Mouse (Mus musculus) heart, postnatal 0 days (tissue): ENCODE data around the gene Fam126a. TPM values are rescaled to one million over a fixed set of nuclear protein-coding genes. Genes with fewer than 3 reads are reported as not detected.

Source experiments
- ATAC-seq: fragments of 200-750 bp; cut with Nextera tagmentation; 2 replicates; pipeline ENCODE4 v1.8.0; 2017; ENCODE audit warnings: low read depth, moderate number of reproducible peaks, moderate library complexity; ENCODE audit not compliant: insufficient read depth
- DNase-seq: peaks from one replicate; pipeline ENCODE4 v3.0.0-alpha.2; 2016; ENCODE audit warnings: low spot score
- H3K27ac ChIP-seq: fragments of 300-500 bp; sonication (generic); 2 replicates; pipeline ENCODE4 v1.5.1; 2014; ENCODE audit warnings: low read depth, mild to moderate bottlenecking
- H3K27me3 ChIP-seq: fragments of 300-500 bp; sonication (generic); 2 replicates; pipeline ENCODE4 v1.6.1; 2014; ENCODE audit warnings: low read length, mixed read lengths; ENCODE audit not compliant: control insufficient read depth, insufficient read depth
- H3K36me3 ChIP-seq: fragments of 300-500 bp; sonication (generic); replicated peaks from 2 replicates; pipeline ENCODE4 v1.6.1; 2014; ENCODE audit warnings: low read length, mixed read lengths; ENCODE audit not compliant: control insufficient read depth, insufficient read depth
- H3K4me1 ChIP-seq: fragments of 300-500 bp; sonication (generic); 2 replicates; pipeline ENCODE4 v1.6.1; 2014; ENCODE audit warnings: antibody characterized with exemption; ENCODE audit not compliant: control insufficient read depth, insufficient read depth
- H3K4me2 ChIP-seq: fragments of 300-500 bp; sonication (generic); 2 replicates; pipeline ENCODE4 v1.6.1; 2014; ENCODE audit warnings: low read depth, mild to moderate bottlenecking, low read length, moderate library complexity
- H3K4me3 ChIP-seq: fragments of 300-500 bp; sonication (generic); 2 replicates; pipeline ENCODE4 v1.5.1; 2014; ENCODE audit warnings: low read depth, low read length
- H3K9ac ChIP-seq: fragments of 300-500 bp; sonication (generic); replicated peaks from 2 replicates; pipeline ENCODE4 v1.6.1; 2014; ENCODE audit warnings: low read depth, low read length, mixed read lengths
- H3K9me3 ChIP-seq: fragments of 300-500 bp; sonication (generic); replicated peaks from 2 replicates; pipeline ENCODE4 v1.6.1; 2016; ENCODE audit warnings: low read length; ENCODE audit not compliant: control insufficient read depth
- CTCF ChIP-seq: IDR thresholded peaks from 2 replicates; pipeline ENCODE4 v1.5.1; 2016; ENCODE audit warnings: antibody characterized with exemption, control low read depth, low read depth
- EP300 ChIP-seq: IDR thresholded peaks from 2 replicates; pipeline ENCODE4 v1.6.1; 2016; ENCODE audit warnings: antibody characterized with exemption, low read depth
- WGBS: fragments of 180-500 bp; shearing (Covaris S2); extraction: QIAGEN DNeasy Blood & Tissue Kit; methylation state at CpG from one replicate; pipeline ENCODE4 v1.1.7; 2014; 5-methylcytosine and 5-hydroxymethylcytosine counted together
- polyA plus RNA-seq: library from polyadenylated mRNA; unstranded; fragments of >200 nt; fragmentation: Nextera tagmentation; extraction: Ambion mirVana; gene quantifications from 2 replicates; pipeline ENCODE4 v1.2.1, GENCODE M21; 2015
- total RNA-seq: library from RNA; depleted of rRNA; stranded (reverse); fragments of >200 nt; gene quantifications from 2 replicates; pipeline ENCODE4 v1.2.3, GENCODE M21; 2014; ENCODE audit warnings: low replicate concordance

Fam126a gene
- total and polyA plus RNA-seq, 2 experiments from 2014 or later = 27.7 to 37.3 TPM

DNA sequence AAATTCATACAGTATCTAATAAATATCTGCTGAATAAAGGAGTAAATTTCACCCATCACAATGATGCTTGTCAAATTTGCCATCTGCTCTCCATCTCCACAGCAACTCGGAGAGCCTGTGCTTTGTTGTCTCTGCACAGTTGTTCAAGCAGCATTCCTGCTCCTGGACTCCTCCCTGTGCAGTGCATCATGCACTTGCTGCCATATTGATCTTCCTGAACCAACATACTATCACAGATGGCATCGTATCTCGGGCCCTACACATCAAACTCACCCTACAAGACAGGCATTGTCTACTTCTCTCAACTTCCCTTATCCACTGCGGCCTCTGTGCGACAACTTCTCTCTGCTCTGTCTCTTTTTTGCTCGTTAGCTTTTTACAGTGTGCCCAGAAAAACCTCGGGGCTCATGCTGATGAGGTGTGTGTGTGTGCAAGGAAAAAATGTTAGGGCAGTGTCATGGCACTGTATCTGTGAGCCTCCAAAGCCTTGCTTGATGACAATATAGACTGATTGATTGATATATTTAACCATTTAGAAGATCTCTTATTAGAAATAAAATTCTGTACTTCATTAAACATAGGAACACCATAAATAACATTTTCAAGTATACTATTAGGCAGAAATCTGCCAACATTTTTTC lies 11.7 kb downstream of the Fam126a start:
- H3K27ac ChIP-seq = no peak overlapping the region
- H3K4me3 ChIP-seq = no peak overlapping the region
- WGBS = 82% methylated on average over 7 of the region's 7 CpGs
- H3K36me3 ChIP-seq = no peaks in the 10 kb centered on the region
- no peak for DNase-seq
- TF ChIP-seq EP300 (no peak), CTCF (no peak)
- no peaks in the 10 kb centered on the region for H3K27me3 ChIP-seq
- H3K4me1 ChIP-seq = peaks cover 7% of the 10 kb centered on the region; the same call in 1 of the 2 replicates
- ATAC-seq = no peak
- no peaks in the 10 kb centered on the region for H3K9me3 ChIP-seq
- H3K4me2 ChIP-seq = no peak overlapping the region
- no peak overlapping the region for H3K9ac ChIP-seq

DNA sequence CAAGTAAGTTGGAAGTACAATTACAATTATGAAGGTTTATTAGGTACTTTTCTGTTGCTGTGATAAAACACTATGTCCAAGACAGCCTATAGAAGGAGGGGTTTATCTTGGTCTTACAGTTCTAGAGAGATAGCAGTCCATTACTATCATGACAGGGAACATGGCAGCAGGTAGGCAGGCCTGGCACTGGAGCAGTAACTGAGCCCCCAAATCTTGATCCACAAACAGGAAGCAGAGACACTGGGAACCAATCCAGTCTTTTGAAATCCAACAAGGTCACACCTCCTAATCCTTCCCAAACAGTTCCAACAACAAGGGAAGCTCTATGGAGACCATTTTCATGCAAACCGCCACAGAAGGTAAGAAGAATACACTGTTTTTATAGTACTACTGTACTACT lies 13.6 kb downstream of the Fam126a start:
- Histone ChIP-seq H3K4me3 (no peak overlapping the region), H3K9me3 (no peaks in the 10 kb centered on the region), H3K27ac (no peak overlapping the region), H3K9ac (no peak overlapping the region), H3K27me3 (no peaks in the 10 kb centered on the region), H3K4me1 (peaks cover 7% of the 10 kb centered on the region; the same call in 1 of the 2 replicates), H3K4me2 (no peak overlapping the region), H3K36me3 (no peaks in the 10 kb centered on the region)
- TF ChIP-seq CTCF = no peak
- no peak for TF ChIP-seq EP300
- WGBS = 100% methylated on average over 1 of the region's 1 CpGs
- DNase-seq (no peak), ATAC-seq (no peak)

DNA sequence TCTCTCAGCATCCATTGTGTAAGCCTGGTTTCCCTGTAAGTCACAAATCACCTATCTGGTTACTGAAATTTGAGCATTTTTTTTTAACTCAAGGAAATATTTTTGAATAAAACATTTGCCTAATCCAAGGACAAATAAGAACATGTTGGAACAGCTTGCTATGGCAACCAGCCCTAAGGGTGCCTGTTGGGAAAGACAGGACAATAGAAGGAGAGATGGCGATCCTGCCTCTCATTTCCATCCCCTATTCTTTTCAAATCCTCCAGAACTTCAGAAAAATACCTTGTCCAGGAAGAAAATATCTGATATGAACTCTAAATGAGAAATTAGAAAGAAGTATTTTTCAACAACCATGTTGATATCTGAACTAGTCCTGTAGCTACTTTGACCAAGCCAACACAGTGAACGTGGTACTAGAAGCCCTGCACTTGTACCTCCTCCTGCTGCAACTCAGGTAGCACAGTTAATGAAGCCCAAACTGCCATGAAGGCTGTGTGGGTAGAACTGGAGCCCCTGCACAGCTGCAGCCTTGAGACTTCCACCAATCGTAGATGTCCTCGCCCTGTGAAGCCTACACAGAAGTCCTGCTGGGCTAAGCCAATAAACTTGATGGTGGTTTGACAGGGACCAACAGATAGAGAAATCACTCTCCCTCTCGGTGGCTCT lies 17.0 kb downstream of the Fam126a start:
- WGBS = 76% methylated on average over 5 of the region's 5 CpGs
- DNase-seq = no peak
- no peak for TF ChIP-seq CTCF
- no peak for TF ChIP-seq EP300

GRCm38 (mm10) chr5:23999083-23999671 lies 31.3 kb downstream of the Fam126a start:
- WGBS = 63% methylated on average over 1 of the region's 1 CpGs
- DNase-seq (no peak), ATAC-seq (no peak)
- peaks cover 3% of the 10 kb centered on the region; the same call in 1 of the 2 replicates for H3K4me1 ChIP-seq
- H3K27me3 ChIP-seq = no peaks in the 10 kb centered on the region
- no peak overlapping the region for H3K9ac ChIP-seq
- TF ChIP-seq CTCF (no peak), EP300 (no peak)
- no peaks in the 10 kb centered on the region for H3K9me3 ChIP-seq
- peaks cover 23% of the 10 kb centered on the region for H3K36me3 ChIP-seq
- H3K4me2 ChIP-seq = no peak overlapping the region
- no peak overlapping the region for H3K27ac ChIP-seq
- H3K4me3 ChIP-seq = no peak overlapping the region

More for the DNA sequence above, 17.0 kb downstream of the Fam126a start:
- H3K4me3 ChIP-seq = no peak overlapping the region
- no peak overlapping the region for H3K9ac ChIP-seq
- H3K4me1 ChIP-seq = no peaks in the 10 kb centered on the region
- H3K27ac ChIP-seq = no peak overlapping the region
- no peak for ATAC-seq
- H3K4me2 ChIP-seq = no peak overlapping the region
- H3K27me3 ChIP-seq = no peaks in the 10 kb centered on the region
- H3K9me3 ChIP-seq = no peaks in the 10 kb centered on the region
- H3K36me3 ChIP-seq = 0 out of 2 replicates have a peak, but pooled peaks cover 9% of the 10 kb centered on the region

DNA sequence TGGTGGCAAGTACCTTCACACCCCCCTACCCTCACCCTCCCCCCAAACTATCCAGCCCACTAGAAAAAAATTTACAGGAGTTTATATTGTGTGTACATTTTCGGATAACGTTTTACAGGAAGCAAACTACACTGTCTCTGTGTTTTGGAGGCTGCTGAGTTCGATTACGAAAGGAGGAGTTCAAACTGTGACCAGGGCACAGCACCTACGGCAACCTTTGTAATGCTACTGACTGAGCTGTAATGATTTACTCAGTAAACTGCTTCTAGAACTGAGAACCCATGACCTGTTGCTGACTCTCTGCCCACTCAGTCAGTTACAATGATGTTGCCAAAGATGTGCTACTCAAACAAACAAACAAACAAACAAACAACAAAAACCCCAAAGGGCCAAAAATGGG lies 34.5 kb downstream of the Fam126a start:
- TF ChIP-seq EP300 = no peak
- no peak for TF ChIP-seq CTCF
- 84% methylated on average over 5 of the region's 5 CpGs for WGBS

More for the DNA sequence above, 34.5 kb downstream of the Fam126a start:
- Histone ChIP-seq H3K27me3 (no peaks in the 10 kb centered on the region), H3K27ac (no peak overlapping the region), H3K36me3 (peaks cover 23% of the 10 kb centered on the region), H3K4me3 (no peak overlapping the region), H3K4me1 (peaks cover 9% of the 10 kb centered on the region; the same call in 1 of the 2 replicates), H3K9ac (no peak overlapping the region), H3K4me2 (no peak overlapping the region), H3K9me3 (no peaks in the 10 kb centered on the region)
- DNase-seq = no peak
- no peak for ATAC-seq
